Mouse (Mus musculus): ENCODE measurements around the gene Galnt4. TPM values are rescaled to one million over a fixed set of nuclear protein-coding genes. Genes with fewer than 3 reads are reported as not detected.

Galnt4 gene
- polyA plus RNA-seq, 1 experiment from 2014 or later = 11.1 TPM

DNA sequence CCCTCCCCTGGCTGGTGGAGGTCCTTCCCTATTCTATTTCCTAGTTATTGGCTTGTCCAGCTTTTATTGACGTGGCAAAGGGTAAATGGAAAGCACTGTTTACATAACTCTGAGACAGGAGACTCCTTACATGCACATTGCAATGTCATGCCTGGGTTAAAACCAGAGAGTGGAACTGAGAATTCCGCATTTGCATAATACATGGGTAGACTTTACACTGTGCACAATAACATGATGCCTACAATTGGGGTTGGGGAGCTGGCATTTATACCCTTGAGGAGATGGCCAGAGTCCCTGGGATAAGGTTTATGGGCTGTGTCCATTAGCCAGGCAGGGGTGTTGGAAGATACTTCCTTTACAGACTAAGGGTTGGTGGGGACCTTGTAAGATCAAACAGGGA lies 14.6 kb upstream of the Galnt4 start:
- Histone ChIP-seq H3K4me3 (replicated peaks) (no peak overlapping the region), H3K9me3 (replicated peaks) (no peaks in the 10 kb centered on the region), H3K36me3 (no peaks in the 10 kb centered on the region), H3K4me1 (no peaks in the 10 kb centered on the region), H3K27ac (no peak overlapping the region), H3K27me3 (no peaks in the 10 kb centered on the region), H3K4me2 (no peak overlapping the region), H3K9ac (no peak overlapping the region)
- no peak for ATAC-seq (replicated peaks; ENCODE audit: low FRiP score)
- WGBS = 59% methylated on average over 2 of the region's 2 CpGs

DNA sequence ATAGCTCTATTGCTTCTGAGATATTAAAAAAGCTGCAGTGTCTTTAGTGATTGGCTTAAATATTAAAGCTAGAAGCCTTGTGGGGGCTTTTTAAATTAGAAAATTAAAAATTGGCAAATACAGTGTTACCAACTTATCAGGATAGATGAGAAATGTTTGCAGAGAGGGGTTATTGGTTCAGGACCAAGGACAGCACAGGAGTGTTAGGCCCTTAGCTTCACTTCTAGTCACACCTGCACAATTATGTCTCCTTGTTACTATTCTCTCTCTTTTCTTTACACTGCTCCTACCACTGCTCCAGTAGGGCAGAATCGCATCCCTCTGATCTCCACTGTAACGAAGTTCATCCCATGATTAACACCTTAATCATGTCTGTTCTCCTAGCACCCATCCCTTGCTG lies 12.8 kb upstream of the Galnt4 start:
- WGBS = 65% methylated on average over 2 of the region's 2 CpGs
- H3K4me1 ChIP-seq = no peaks in the 10 kb centered on the region
- no peaks in the 10 kb centered on the region for H3K36me3 ChIP-seq
- no peak overlapping the region for H3K4me2 ChIP-seq
- H3K9me3 ChIP-seq (replicated peaks) = no peaks in the 10 kb centered on the region
- H3K27ac ChIP-seq = no peak overlapping the region
- H3K27me3 ChIP-seq = no peaks in the 10 kb centered on the region
- no peak for ATAC-seq (replicated peaks; ENCODE audit: low FRiP score)
- H3K4me3 ChIP-seq (replicated peaks) = no peak overlapping the region
- no peak overlapping the region for H3K9ac ChIP-seq

GRCm38 (mm10) chr10:99097374-99097773 lies 10.6 kb upstream of the Galnt4 start:
- no peak overlapping the region for H3K4me2 ChIP-seq
- no peaks in the 10 kb centered on the region for H3K4me1 ChIP-seq
- no peaks in the 10 kb centered on the region for H3K27me3 ChIP-seq
- H3K36me3 ChIP-seq = no peaks in the 10 kb centered on the region
- no peak for ATAC-seq (replicated peaks; ENCODE audit: low FRiP score)
- H3K27ac ChIP-seq = no peak overlapping the region
- no peak overlapping the region for H3K9ac ChIP-seq
- WGBS = 65% methylated on average over 10 of the region's 10 CpGs
- no peak overlapping the region for H3K4me3 ChIP-seq (replicated peaks)
- no peaks in the 10 kb centered on the region for H3K9me3 ChIP-seq (replicated peaks)

- H3K4me3 ChIP-seq (replicated peaks) = no peak overlapping the region
- peaks cover 24% of the 10 kb centered on the region for H3K36me3 ChIP-seq
- H3K27ac ChIP-seq = no peak overlapping the region
- no peak overlapping the region for H3K4me2 ChIP-seq
- no peak for ATAC-seq (replicated peaks; ENCODE audit: low FRiP score)
- no peak overlapping the region for H3K9ac ChIP-seq
- peaks cover 20% of the 10 kb centered on the region for H3K4me1 ChIP-seq
- H3K9me3 ChIP-seq (replicated peaks) = peaks cover 4% of the 10 kb centered on the region; the same call in 1 of the 2 replicates
- H3K27me3 ChIP-seq = no peaks in the 10 kb centered on the region
- WGBS = 80% methylated on average over 3 of the region's 3 CpGs
Measured at GRCm38 (mm10) chr10:99105522-99105921, 2.4 kb upstream of the Galnt4 start.

DNA sequence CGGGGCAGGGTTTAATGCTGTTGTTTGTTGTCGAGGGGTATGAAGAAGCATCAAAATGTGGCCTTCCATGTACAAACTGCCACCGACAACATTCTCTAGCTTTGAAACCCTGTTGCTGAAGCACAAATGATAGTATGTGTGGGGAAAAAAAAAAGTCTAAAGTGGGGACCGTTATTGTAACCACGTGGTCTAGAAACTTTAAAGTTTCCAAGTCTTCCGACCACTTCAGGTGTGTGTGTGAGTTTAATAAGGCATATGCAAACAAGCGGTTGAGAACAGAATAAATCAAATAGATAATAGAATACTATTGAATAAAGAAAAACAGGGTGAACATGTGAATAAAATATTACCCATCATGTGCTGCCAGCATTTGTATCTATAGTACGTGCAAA lies 1.7 kb upstream of the Galnt4 start:
- Histone ChIP-seq H3K4me3 (replicated peaks) (peak overlapping the region; percentile 69), H3K9me3 (replicated peaks) (peaks cover 4% of the 10 kb centered on the region; the same call in 1 of the 2 replicates), H3K9ac (peak overlapping the region; percentile 72), H3K4me1 (peaks cover 26% of the 10 kb centered on the region), H3K36me3 (peaks cover 31% of the 10 kb centered on the region), H3K27me3 (no peaks in the 10 kb centered on the region), H3K4me2 (peak overlapping the region; percentile 97), H3K27ac (peak overlapping the region; percentile 77)
- WGBS = 36% methylated on average over 8 of the region's 8 CpGs
- ATAC-seq (replicated peaks; ENCODE audit: low FRiP score) = no peak

- Histone ChIP-seq H3K4me3 (replicated peaks) (peak within 1 kb of the TSS; percentile 69), H3K27me3 (no peaks in the 10 kb centered on the region), H3K9me3 (replicated peaks) (peaks cover 4% of the 10 kb centered on the region; the same call in 1 of the 2 replicates), H3K4me1 (peaks cover 28% of the 10 kb centered on the region), H3K9ac (peak within 1 kb of the TSS; percentile 72), H3K4me2 (peak within 1 kb of the TSS; percentile 97), H3K36me3 (peaks cover 33% of the 10 kb centered on the region), H3K27ac (peak within 1 kb of the TSS; percentile 77)
- whole genome bisulfite sequencing = under 1% methylated on average over 101 of the region's 106 CpGs
- ATAC-seq (replicated peaks; ENCODE audit: low FRiP score) = peak; percentile 94
Measured at GRCm38 (mm10) chr10:99106703-99107631, 992 bp upstream of the Galnt4 start, which contains the start of gene Poc1b. Poc1b (plus strand) TSS chr10:99107036.

DNA sequence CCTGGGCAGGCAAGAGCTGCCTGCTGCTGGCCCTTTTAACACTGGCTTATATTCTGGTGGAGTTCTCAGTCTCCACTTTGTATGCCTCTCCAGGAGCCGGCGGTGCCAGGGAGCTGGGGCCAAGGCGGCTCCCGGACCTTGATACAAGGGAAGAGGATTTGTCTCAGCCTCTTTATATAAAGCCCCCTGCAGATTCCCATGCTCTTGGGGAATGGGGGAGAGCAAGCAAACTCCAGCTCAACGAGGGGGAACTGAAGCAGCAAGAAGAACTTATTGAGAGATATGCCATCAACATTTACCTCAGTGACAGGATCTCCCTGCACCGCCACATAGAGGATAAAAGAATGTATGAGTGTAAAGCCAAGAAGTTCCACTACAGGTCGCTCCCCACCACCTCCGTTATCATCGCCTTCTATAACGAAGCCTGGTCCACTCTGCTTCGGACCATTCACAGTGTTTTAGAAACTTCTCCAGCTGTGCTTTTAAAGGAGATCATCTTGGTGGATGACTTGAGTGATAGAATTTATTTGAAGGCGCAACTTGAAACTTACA lies 548 bp downstream of the Galnt4 start:
- H3K4me1 ChIP-seq = peaks cover 28% of the 10 kb centered on the region
- no peak overlapping the region for H3K27ac ChIP-seq
- WGBS = 35% methylated on average over 12 of the region's 12 CpGs
- H3K9ac ChIP-seq = peak overlapping the region; percentile 72
- ATAC-seq (replicated peaks; ENCODE audit: low FRiP score) = no peak; the same call in 1 of the 2 replicates
- H3K27me3 ChIP-seq = no peaks in the 10 kb centered on the region
- H3K4me3 ChIP-seq (replicated peaks) = peak overlapping the region; percentile 69
- peaks cover 4% of the 10 kb centered on the region; the same call in 1 of the 2 replicates for H3K9me3 ChIP-seq (replicated peaks)
- H3K4me2 ChIP-seq = peak overlapping the region; percentile 97
- peaks cover 30% of the 10 kb centered on the region for H3K36me3 ChIP-seq

- peaks cover 54% of the 10 kb centered on the region for H3K4me1 ChIP-seq
- no peak overlapping the region for H3K9ac ChIP-seq
- peaks cover 4% of the 10 kb centered on the region; the same call in 1 of the 2 replicates for H3K9me3 ChIP-seq (replicated peaks)
- H3K27me3 ChIP-seq = no peaks in the 10 kb centered on the region
- H3K4me2 ChIP-seq = no peak overlapping the region
- no peak overlapping the region for H3K27ac ChIP-seq
- 35% methylated on average over 3 of the region's 3 CpGs for WGBS
- no peak overlapping the region for H3K4me3 ChIP-seq (replicated peaks)
- no peak for ATAC-seq (replicated peaks; ENCODE audit: low FRiP score)
- H3K36me3 ChIP-seq = peaks cover 23% of the 10 kb centered on the region
Measured at GRCm38 (mm10) chr10:99113533-99113932, 5.6 kb downstream of the Galnt4 start.

DNA sequence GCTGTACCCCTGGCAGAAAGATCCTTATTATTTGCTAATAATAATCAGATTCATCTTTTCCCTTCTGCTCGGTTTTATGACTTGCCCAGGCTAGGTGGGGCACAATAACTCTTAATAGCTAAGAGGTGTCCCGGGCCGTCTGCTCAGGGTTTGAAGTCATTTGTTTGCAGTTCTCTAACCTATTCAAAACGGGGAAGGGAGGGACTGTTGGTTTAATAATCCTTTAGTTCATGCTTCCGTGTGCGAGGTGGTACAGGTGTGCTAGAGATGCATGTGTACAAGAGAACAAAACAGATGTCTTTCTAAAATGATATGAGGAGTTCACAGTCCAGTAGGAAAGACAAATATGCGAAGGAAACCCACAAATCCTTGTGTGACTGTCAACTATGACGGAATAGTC lies 6.3 kb downstream of the Galnt4 start:
- ATAC-seq (replicated peaks; ENCODE audit: low FRiP score) = no peak
- 71% methylated on average over 8 of the region's 8 CpGs for WGBS

DNA sequence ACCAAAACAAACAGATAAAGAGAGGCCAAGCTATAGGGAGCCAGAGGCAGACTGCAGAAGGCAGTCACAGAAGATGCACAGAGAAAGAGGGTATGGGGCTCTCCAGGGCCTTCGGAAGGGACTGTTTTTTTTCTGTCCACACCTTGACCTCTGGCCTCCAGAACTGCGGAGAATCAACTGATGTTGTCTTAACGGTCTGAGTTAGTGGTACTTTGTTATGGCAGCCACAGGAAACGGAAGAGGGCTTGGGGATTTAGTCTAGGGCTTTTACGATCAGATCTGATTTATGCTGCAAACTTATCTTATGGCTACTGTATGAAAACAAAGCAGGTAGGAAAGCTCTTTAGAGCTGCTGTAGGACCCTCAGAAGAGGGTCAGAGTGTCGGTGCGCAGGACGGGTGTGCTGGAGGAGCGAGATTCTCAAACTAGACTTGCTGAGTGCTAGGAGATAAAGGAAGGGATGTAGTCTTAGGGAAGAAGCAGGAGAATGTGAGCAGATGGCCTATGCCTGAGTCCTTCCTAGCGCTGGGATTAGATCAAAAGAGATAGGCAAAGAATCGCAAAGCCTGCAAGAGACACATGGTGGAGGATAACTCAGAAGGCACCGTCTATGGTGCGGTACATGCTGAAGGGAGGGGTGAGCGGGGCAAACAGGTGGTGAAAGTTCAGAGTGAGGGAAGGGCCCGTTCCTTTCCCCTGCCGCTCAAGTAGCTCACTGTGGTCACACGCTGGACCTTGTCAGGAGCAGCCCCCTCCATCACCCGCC lies 7.7 kb downstream of the Galnt4 start:
- Histone ChIP-seq H3K27ac (peak overlapping the region; percentile 42), H3K36me3 (peaks cover 8% of the 10 kb centered on the region; the same call in 1 of the 2 replicates), H3K9ac (0 out of 2 replicates have a peak overlapping the region, but pooled peaks have one; percentile 27), H3K27me3 (no peaks in the 10 kb centered on the region), H3K4me3 (replicated peaks) (no peak overlapping the region), H3K4me2 (peak overlapping the region; percentile 42), H3K4me1 (peaks cover 54% of the 10 kb centered on the region), H3K9me3 (replicated peaks) (no peaks in the 10 kb centered on the region)
- 11% methylated on average over 18 of the region's 18 CpGs for WGBS
- ATAC-seq (replicated peaks; ENCODE audit: low FRiP score) = peak; percentile 24; the same call in 1 of the 2 replicates

More for the DNA sequence above, 6.3 kb downstream of the Galnt4 start:
- Histone ChIP-seq H3K27me3 (no peaks in the 10 kb centered on the region), H3K4me2 (no peak overlapping the region), H3K36me3 (peaks cover 20% of the 10 kb centered on the region), H3K27ac (no peak overlapping the region), H3K9me3 (replicated peaks) (peaks cover 4% of the 10 kb centered on the region; the same call in 1 of the 2 replicates), H3K9ac (no peak overlapping the region), H3K4me3 (replicated peaks) (no peak overlapping the region), H3K4me1 (peaks cover 54% of the 10 kb centered on the region)

DNA sequence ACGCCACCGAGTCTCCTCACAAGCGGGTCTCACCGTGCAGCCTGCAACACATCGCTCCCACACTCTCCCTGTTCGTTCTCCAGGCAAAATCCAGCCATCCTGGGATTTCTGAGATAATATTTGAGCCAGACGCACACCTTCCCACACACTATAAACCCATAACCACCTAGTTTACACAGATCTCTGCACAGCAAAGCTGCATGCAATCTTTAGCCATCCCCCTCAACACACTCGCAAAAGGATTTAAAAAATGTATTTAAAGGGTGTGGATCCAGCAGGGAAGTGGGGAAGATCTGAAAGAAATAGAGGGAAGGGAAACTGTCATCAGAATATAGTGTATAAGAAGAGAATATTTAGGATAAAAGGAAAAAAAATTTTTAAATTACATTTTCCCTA lies 8.3 kb downstream of the Galnt4 start:
- no peak overlapping the region for H3K9ac ChIP-seq
- H3K36me3 ChIP-seq = peaks cover 2% of the 10 kb centered on the region; the same call in 1 of the 2 replicates
- H3K27me3 ChIP-seq = no peaks in the 10 kb centered on the region
- H3K4me2 ChIP-seq = peak overlapping the region; percentile 42
- 30% methylated on average over 8 of the region's 8 CpGs for WGBS
- H3K27ac ChIP-seq = peak overlapping the region; percentile 42; the same call in 1 of the 2 replicates
- H3K9me3 ChIP-seq (replicated peaks) = no peaks in the 10 kb centered on the region
- ATAC-seq (replicated peaks; ENCODE audit: low FRiP score) = no peak
- no peak overlapping the region for H3K4me3 ChIP-seq (replicated peaks)
- H3K4me1 ChIP-seq = peaks cover 48% of the 10 kb centered on the region
